Mouse (Mus musculus): ENCODE data around the gene Irgc1.

GRCm38 (mm10) chr7:24482208-24483020, 30.3 kb upstream of the Irgc1 start:
- no peak for TF ChIP-seq POLR2A (IDR thresholded peaks at IDR 0.05; ENCODE audit: borderline replicate concordance, low read depth, low read length)
- no peak for TF ChIP-seq CTCF (IDR thresholded peaks at IDR 0.05; ENCODE audit: low read depth, low read length)

All from bone marrow macrophage, adult 2 months (primary cell).